Mouse (Mus musculus): ENCODE data around the gene Nhs.

- TF ChIP-seq CTCF (IDR thresholded peaks at IDR 0.05; ENCODE audit: extremely low read depth, insufficient read depth, low read length) (no peak), POLR2A (IDR thresholded peaks at IDR 0.05; ENCODE audit: extremely low read depth, insufficient read depth, low read length) (no peak)
Measured at GRCm38 (mm10) chrX:161997170-161997795, 162.2 kb downstream of the Nhs start.

All from cortical plate, adult 2 months (tissue).